Mouse (Mus musculus) monocyte, adult 2 months (primary cell): ENCODE measurements at regions not wholly inside any gene's neighbourhood (a gene's known extent, or its start where the extent isn't known, plus 50 kb on each side); places are given as distances from the start of the nearest gene placed in this dataset.
"Not testable (repeated sequence)": the region's sequence is repeated elsewhere in the genome, so short reads cannot be mapped to it uniquely, and the experiment has no call there.

Source experiments
- DNase-seq, 2 experiments: peaks; one replicate each; pipeline ENCODE4 v3.0.0; 2022; ENCODE audit warnings: low spot score in 2 of 2, low read depth in 1 of 2

GRCm38 (mm10) chr4:6600766-6601367 lies 1638.0 kb downstream of the Car8 start:
- DNase-seq: no peak

GRCm38 (mm10) chr4:6596321-6596720 lies 1642.5 kb downstream of the Car8 start:
- no peak for DNase-seq

GRCm38 (mm10) chr4:6592890-6593289 lies 1646.0 kb downstream of the Car8 start:
- not testable (repeated sequence) for DNase-seq

GRCm38 (mm10) chr4:6561604-6562357 lies 1677.1 kb downstream of the Car8 start:
- DNase-seq: no peak

GRCm38 (mm10) chr4:6539626-6540025 lies 1699.2 kb downstream of the Car8 start:
- no peak for DNase-seq

- DNase-seq: no peak
Observed at GRCm38 (mm10) chr4:6532441-6532840, 1706.4 kb downstream of the Car8 start.

- DNase-seq: no peak
Observed at GRCm38 (mm10) chr4:6517626-6518025, 1721.2 kb downstream of the Car8 start.

- DNase-seq: peak in 1 of 2 experiments; percentile 29
Observed at GRCm38 (mm10) chr4:6514823-6515222, 1721.7 kb upstream of the Impad1 start.

- DNase-seq: no peak
Observed at GRCm38 (mm10) chr4:6513635-6514034, 1720.5 kb upstream of the Impad1 start.

GRCm38 (mm10) chr4:6512749-6513364 lies 1719.7 kb upstream of the Impad1 start:
- DNase-seq: peak in 1 of 2 experiments; percentile 54

GRCm38 (mm10) chr4:6508091-6508490 lies 1714.9 kb upstream of the Impad1 start:
- DNase-seq: no peak
